Mouse (Mus musculus): ENCODE results near the gene Inpp5d.

DNA sequence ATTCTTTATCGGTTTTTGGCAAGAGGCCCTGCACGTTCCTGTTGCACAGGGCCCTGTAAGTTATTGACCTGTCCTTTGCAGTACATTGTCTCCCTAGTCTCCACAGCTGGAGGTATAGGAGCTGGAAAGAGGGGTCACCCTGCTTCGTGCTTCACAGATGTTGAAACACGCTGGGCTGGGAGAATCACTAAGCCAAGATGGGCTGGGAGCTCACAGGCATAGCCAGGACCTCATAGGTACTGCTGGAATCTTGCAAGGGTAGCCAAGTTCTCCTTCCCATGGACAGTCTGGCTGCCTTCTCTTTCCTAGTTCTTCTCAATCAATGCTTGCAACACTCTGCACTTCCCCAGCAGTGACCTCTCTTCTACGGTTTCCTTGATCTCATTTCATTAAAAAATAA, 46.9 kb upstream of the Inpp5d start:
- TF ChIP-seq CTCF (IDR thresholded peaks at IDR 0.05; ENCODE audit: borderline replicate concordance, insufficient read depth, low read length) (no peak), POLR2A (IDR thresholded peaks at IDR 0.05; ENCODE audit: low read depth, low read length) (no peak)
